ENCODE assay signal across 17 mouse cellular contexts in the genomic region with DNA sequence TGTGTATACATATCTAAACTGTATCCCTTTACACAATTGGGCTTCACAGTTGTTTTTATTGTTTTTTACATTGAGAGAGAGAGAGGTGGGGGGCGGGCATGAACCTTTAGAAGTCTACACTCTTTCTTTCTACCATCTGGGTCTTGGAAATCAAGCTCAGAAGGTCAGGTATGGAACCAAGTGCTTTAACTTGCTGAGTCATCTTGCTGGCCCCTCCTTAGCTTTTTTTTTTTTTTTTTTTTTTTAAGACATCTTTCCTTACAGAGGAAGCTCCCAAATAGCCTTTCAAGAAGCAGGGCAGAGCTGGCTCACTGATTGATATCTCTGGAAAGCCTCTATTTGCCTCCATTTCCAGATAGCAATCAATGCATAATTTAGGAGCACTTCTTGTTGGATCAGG.
"Had no signal": no experiment of that assay in that cellular context is flagged by ENCODE, and none has a peak within 500 bp of the region (broad histone marks: within the 10 kb centered on the region; RNA-seq: fewer than 3 reads in every experiment).

No protein-coding gene starts in this region.

- H3K4me2 ChIP-seq: liver, embryonic 11.5 days; liver, embryonic 15.5 days; midbrain, embryonic 12.5 days; neural tube, embryonic 13.5 days had no signal

- H3K9me3 ChIP-seq: limb, embryonic 10.5 days; liver, embryonic 15.5 days; midbrain, embryonic 12.5 days; neural tube, embryonic 13.5 days had no signal

- DNase-seq: kidney, postnatal 10 days; lung, adult 2 months; lung, postnatal 4 days; retina, postnatal 1 day; right cerebral cortex, postnatal 4 days; spleen, adult 18-20 months; thymus, adult 2 months; thymus, postnatal 25 days had no signal

- H3K27me3 ChIP-seq: liver, embryonic 15.5 days had no signal

- H3K36me3 ChIP-seq: liver, embryonic 15.5 days; midbrain, embryonic 12.5 days; neural tube, embryonic 13.5 days had no signal

- H3K27ac ChIP-seq: left cerebral cortex, adult 2 months; limb, embryonic 10.5 days; liver, embryonic 15.5 days; midbrain, embryonic 12.5 days; neural tube, embryonic 13.5 days had no signal

- H3K4me3 ChIP-seq: left cerebral cortex, adult 2 months; limb, embryonic 10.5 days; liver, embryonic 15.5 days; midbrain, embryonic 12.5 days; neural tube, embryonic 13.5 days had no signal

- H3K9ac ChIP-seq: liver, embryonic 15.5 days; midbrain, embryonic 12.5 days; neural tube, embryonic 13.5 days had no signal

- ATAC-seq: intestine, postnatal 0 days; lung, postnatal 0 days; midbrain, embryonic 16.5 days had no signal
